Mouse (Mus musculus) gastrocnemius, postnatal 36 days (tissue): Measurements from ENCODE around the gene Plxna2. TPM values are rescaled to one million over a fixed set of nuclear protein-coding genes. Genes with fewer than 3 reads are reported as not detected.

ENCODE experiments used
- DNase-seq, 2 experiments: peaks; one replicate each; pipeline ENCODE4 v3.0.0; 2022
- intact Hi-C: fragments of 180-260 bp; cut with DNase I; formaldehyde crosslinking; loops from one replicate; pipeline ENCODE4 v1.15.1; 2025
- total RNA-seq, 2 experiments: library from RNA; stranded (reverse); gene quantifications; 2 replicates each; pipeline ENCODE4 v1.2.3; 2021

The Plxna2 gene
- total RNA-seq, 2 experiments from 2014 or later = 6.6 to 8.5 TPM

- DNase-seq = no peak
- intact Hi-C loops = no loop called here
Measured at GRCm38 (mm10) chr1:194650076-194650475, 32.1 kb downstream of the Plxna2 start.

- DNase-seq = no peak
- intact Hi-C loops = no loop called here
Measured at GRCm38 (mm10) chr1:194650566-194650965, 32.5 kb downstream of the Plxna2 start.

DNA sequence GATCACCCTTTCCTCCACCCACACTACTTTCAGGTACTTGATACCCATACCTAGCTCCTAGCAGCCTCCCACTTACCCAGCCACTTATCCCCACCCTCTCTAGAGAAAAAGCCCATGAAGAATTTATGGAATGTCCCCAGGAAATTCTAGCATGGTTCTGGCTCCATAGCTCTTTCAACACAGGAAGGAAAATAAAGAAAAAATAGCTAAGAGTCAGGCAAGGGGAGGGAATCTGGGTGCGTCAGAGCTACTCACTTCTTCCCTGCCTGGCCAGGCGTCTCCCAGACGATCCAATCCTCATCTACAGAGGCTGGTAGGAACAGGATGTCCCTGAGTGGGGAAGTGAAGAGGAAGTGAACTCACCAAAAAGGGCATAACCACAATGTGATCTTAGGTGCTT lies 34.0 kb downstream of the Plxna2 start:
- intact Hi-C loops = no loop called here
- DNase-seq = no peak

DNA sequence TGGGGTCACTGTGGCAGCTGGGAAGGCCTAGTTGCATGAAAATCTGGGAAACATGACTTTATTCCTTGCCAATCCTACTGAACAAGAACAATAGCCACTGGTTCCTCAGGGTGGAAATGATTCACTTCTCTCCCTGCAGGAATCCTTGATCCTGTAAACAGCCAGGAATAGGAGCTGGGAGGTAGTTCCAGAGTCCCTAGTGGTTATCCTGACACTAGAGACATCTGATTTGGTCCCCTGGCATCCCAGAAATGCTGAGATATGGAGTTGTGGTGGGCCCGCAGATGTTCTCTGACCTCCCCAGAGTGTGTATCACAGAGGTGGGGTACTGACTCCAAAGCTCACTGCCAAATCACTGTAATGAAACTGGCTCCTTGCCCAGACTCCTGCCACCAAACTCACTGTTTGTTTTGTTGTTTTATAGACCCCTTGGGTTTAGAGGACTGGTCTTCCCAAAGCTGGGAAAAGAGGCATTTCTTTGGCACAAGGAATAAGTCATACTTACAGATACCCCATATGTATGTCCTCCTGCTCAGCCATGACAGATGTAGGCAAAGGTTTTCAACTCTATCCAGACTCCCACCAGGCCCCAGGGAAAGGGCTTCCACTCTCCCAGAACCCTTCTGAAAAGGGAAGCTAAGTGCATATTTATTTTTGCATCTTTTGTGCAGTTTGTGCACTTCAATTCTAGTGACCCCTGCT lies 40.6 kb downstream of the Plxna2 start:
- intact Hi-C loops = no loop called here
- DNase-seq = no peak

GRCm38 (mm10) chr1:194660426-194661119 lies 42.6 kb downstream of the Plxna2 start:
- intact Hi-C loops = no loop called here
- peak; percentile 18 to 32 for DNase-seq

DNA sequence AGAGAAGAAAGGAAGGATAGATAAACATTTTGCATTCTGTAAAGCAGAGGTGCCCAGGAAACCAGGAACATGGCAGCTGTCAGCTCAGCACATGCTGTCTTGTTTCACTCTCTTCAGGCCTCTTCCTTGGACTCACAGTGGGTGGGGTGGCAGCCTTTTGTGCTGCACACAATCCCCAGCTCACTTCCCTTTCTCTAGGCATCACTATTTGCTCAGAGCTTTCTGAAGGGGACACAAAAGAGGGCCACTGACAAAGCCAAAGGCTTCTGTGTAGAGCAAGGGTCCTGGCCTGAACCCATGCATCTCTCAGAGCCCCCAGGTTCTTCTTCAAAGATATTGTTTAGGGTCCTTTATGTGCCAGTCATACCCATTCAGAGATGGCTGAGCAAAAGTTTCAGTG lies 45.0 kb downstream of the Plxna2 start:
- intact Hi-C loops = no loop called here
- no peak for DNase-seq

GRCm38 (mm10) chr1:194665715-194666114 lies 47.7 kb downstream of the Plxna2 start:
- intact Hi-C loops = no loop called here
- DNase-seq = no peak

- intact Hi-C loops = no loop called here
Measured at GRCm38 (mm10) chr1:194671783-194672524, 53.9 kb downstream of the Plxna2 start.

GRCm38 (mm10) chr1:194672525-194672894 lies 54.5 kb downstream of the Plxna2 start:
- intact Hi-C loops = no loop called here

More at GRCm38 (mm10) chr1:194671783-194672524, 53.9 kb downstream of the Plxna2 start:
- DNase-seq = no peak

GRCm38 (mm10) chr1:194673229-194673628 lies 55.2 kb downstream of the Plxna2 start:
- intact Hi-C loops = no loop called here
- DNase-seq = no peak

More at GRCm38 (mm10) chr1:194672525-194672894, 54.5 kb downstream of the Plxna2 start:
- DNase-seq = no peak

DNA sequence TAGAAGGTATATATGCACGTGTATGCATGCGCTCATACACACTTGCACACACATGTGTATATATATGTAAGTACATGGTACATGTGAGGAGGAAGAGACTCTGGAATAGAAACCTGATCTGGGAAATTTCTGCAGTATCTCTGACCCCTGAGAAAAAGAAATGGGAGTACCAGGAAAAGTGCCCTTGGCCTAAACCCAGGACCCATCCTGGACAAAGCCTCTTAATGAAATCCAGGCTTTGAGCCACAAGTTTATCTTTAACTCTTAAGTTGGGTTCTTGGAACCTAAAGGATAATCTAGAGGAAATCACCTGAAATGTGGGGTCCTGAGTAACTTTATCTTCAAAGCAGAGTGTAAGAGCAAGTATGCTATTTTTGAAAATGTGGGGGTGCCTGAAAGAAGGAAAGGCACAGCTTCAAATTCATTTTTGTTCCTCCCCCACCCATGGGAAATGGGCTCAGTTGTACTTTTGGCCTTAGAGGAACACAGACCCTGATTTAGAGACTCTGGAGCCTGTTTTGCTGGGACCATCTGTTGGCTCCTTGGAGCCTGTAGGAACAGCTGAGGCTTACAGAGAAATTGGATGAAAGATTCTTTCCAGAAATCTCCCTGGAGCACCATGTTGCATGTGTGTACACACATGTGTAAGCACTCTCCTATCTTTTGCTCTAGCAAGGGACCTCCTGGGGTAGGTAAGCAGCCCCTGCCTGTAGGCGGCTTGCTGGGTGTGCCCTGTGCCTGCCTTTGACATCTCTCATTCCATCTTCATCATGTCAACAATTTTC lies 57.3 kb downstream of the Plxna2 start:
- no peak for DNase-seq
- intact Hi-C loops = no loop called here

DNA sequence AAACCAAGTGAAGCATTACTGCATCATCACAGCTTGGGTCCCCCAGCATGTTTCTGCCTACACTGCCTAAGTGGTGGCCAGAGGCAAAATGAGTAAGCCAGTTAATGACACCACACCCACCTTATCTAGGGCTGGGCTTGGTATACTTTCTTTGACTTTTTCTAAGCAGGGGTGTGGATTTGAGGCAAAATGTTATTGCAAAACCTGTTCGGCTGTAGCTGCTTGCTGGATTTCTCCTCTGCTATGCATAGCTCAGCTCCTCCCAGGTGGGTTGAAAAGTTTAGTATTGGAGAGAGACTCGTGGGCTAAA lies 57.8 kb downstream of the Plxna2 start:
- DNase-seq = no peak
- intact Hi-C loops = no loop called here

- DNase-seq = no peak
- intact Hi-C loops = no loop called here
Measured at GRCm38 (mm10) chr1:194677878-194678277, 59.9 kb downstream of the Plxna2 start.

DNA sequence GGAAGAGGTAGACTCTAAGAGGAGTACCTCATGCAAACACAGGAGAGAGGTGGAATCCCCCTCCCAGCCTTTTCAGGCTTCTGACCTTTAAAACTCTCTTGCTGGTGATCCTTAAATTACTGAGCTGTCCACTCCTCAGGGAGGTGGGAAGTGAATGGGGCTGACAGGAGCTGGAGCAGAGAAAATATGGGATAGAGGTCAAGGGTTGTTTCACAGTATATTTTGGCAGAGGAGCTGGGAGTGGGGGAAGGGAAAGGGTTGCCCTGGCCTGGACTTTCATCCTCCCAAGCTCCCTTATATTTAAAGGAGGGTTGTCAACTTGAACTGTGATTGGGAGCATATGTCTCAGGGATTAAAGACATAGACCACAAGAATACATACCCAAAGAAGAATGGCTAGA lies 61.1 kb downstream of the Plxna2 start:
- intact Hi-C loops = no loop called here

DNA sequence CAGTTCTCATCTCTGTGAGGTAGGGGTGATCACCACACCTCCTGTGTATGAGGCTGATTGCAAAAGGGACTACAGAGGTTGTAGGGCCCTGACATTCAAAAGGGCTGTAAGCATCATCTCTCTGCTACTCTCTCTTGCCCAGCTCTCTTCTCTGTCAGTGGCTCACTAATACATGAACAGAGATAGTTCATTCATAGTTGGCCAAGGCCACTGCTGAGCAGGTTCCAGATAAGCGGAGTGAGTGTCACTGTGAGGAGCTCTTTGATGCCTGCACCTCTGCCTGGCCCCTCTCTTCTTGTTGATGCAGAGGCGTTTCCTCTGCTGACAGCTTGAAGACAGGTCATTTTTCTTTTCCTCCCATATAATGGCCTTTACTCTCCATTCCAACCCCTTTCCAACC lies 62.1 kb downstream of the Plxna2 start:
- no peak for DNase-seq
- intact Hi-C loops = no loop called here

More for the DNA sequence above, 61.1 kb downstream of the Plxna2 start:
- DNase-seq = no peak

DNA sequence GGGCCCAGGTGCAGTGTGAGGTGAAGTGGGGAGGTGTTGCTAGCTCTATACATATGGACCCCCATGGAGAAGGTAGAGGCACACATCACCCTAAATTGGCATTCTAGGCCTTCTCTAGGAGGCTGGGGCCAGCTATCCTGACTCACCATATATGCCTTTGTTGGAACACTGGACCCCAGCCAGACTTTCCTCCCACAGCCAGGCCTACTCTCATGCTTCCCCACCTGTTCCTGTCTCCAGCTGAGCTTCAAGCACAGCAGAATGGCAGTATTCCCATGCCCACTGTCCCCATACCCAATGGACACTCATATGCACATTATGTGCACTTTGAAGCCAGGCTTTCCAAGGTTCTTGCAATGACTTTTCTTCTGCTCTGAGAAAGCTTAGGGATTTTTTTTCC lies 64.0 kb downstream of the Plxna2 start:
- intact Hi-C loops = no loop called here
- no peak for DNase-seq

- intact Hi-C loops = no loop called here
- no peak for DNase-seq
Measured at GRCm38 (mm10) chr1:194683132-194683531, 65.1 kb downstream of the Plxna2 start.

- intact Hi-C loops = no loop called here
- no peak for DNase-seq
Measured at GRCm38 (mm10) chr1:194685896-194686295, 67.9 kb downstream of the Plxna2 start.

DNA sequence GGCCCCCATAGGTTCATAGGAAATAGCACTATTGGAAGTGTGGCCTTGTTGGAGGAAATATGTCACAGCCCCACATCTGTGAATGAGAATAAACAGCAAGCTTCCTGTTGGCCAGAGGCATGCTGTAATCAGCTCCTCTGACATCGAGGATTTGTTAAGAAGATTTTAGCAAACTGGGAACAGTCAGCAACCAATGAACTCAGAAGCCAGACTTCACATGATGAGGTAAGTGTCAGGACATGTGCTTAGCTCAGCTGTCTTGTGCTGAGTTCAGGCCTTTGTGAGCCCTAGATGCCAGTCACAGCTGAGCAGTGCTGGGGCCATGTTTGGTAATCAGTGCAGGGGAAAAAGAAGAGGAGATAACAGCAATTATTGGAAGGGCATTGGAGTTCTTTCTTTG lies 69.7 kb downstream of the Plxna2 start:
- no peak for DNase-seq
- intact Hi-C loops = no loop called here

GRCm38 (mm10) chr1:194688161-194688560 lies 70.1 kb downstream of the Plxna2 start:
- no peak for DNase-seq
- intact Hi-C loops = no loop called here

DNA sequence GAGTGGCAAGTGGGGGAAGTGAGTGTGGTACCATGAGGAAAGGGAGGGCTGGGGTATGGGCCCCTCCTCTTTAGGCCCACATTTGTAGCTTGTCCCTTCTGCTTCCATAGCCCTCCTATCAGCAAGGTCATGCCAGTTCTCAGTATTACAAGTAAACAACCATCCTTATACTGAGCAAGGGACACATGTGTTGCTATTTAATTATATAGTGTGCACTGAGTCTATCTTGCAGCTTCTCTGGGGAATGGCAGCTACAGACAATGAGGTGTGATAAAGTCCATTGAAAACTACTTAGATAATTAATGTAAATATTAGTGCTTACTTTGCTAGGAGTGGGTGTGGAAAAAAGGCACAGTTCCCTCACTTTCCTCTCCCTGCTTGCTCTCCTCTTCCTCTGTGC lies 75.0 kb downstream of the Plxna2 start:
- intact Hi-C loops = no loop called here
- DNase-seq = no peak
